Mouse (Mus musculus) MEL (cell line): ENCODE results near the gene Fam160b1. TPM values are rescaled to one million over a fixed set of nuclear protein-coding genes. Genes with fewer than 3 reads are reported as not detected.

Experiments used
- DNase-seq: peaks from one replicate; pipeline ENCODE4 v3.0.0; 2011; ENCODE audit warnings: low read depth, low spot score
- H3K27ac ChIP-seq: 2 replicates; pipeline ENCODE4 v1.5.1; 2012; ENCODE audit warnings: low read depth, mild to moderate bottlenecking, control low read depth, low read length, moderate library complexity; ENCODE audit not compliant: control insufficient read depth
- H3K27me3 ChIP-seq, 2 experiments: fragments of 150-350 bp in 1 of 2; sonication (generic) in 1 of 2; 2 replicates each; pipeline ENCODE4 v1.6.1; 2012; ENCODE audit warnings: low read length in 2 of 2, mild to moderate bottlenecking in 2 of 2, improper control_type of control experiment in 1 of 2, moderate library complexity in 1 of 2; ENCODE audit not compliant: insufficient read depth in 2 of 2, control insufficient read depth in 1 of 2
- H3K36me3 ChIP-seq, 2 experiments: 2 replicates each; pipeline ENCODE4 v1.6.1; 2012 to 2014; ENCODE audit warnings: low read length in 2 of 2, improper control_type of control experiment in 1 of 2, inconsistent platforms in 1 of 2, mild to moderate bottlenecking in 1 of 2; ENCODE audit not compliant: insufficient read depth in 2 of 2, control insufficient read depth in 1 of 2
- H3K4me1 ChIP-seq, 2 experiments: fragments of 150-350 bp in 1 of 2; sonication (generic) in 1 of 2; 2 replicates each; pipeline ENCODE4 v1.6.1; 2012; ENCODE audit warnings: low read length in 2 of 2, improper control_type of control experiment in 1 of 2, mild to moderate bottlenecking in 1 of 2; ENCODE audit not compliant: insufficient read depth in 2 of 2, control insufficient read depth in 1 of 2
- H3K4me3 ChIP-seq, 2 experiments: fragments of 150-350 bp in 1 of 2; sonication (generic) in 1 of 2; 2 replicates each; pipeline ENCODE4 v1.5.1; 2012; ENCODE audit warnings: low read depth in 2 of 2, low read length in 2 of 2, mild to moderate bottlenecking in 2 of 2, moderate library complexity in 2 of 2, control low read depth in 1 of 2, improper control_type of control experiment in 1 of 2; ENCODE audit not compliant: control insufficient read depth in 1 of 2, insufficient read depth in 1 of 2
- H3K79me2 ChIP-seq: 2 replicates; pipeline ENCODE4 v1.6.1; 2012; ENCODE audit warnings: mild to moderate bottlenecking, low read length, moderate library complexity; ENCODE audit not compliant: control insufficient read depth, poor library complexity, insufficient read depth
- H3K9ac ChIP-seq: 2 replicates; pipeline ENCODE4 v1.6.1; 2012; ENCODE audit warnings: low read depth, mild to moderate bottlenecking, control low read depth, low read length, moderate library complexity; ENCODE audit not compliant: control insufficient read depth, poor library complexity, severe bottlenecking
- H3K9me3 ChIP-seq: fragments of 150-350 bp; sonication (generic); replicated peaks from 2 replicates; pipeline ENCODE4 v1.6.1; 2012; ENCODE audit warnings: mild to moderate bottlenecking, low read length, improper control_type of control experiment, moderate library complexity; ENCODE audit not compliant: insufficient read depth
- CHD2 ChIP-seq: IDR thresholded peaks from 2 replicates; pipeline ENCODE4 v1.6.1; 2011; ENCODE audit warnings: low read length, improper control_type of control experiment
- CTCF ChIP-seq, 3 experiments: IDR thresholded peaks in 2 of 3; conservative IDR thresholded peaks in 1 of 3; 2 replicates each; pipeline ENCODE4 v1.5.1; 2011 to 2012; ENCODE audit warnings: low read length in 3 of 3, low read depth in 2 of 3, mild to moderate bottlenecking in 2 of 3, improper control_type of control experiment in 1 of 3, inconsistent platforms in 1 of 3, mixed read lengths in 1 of 3, moderate library complexity in 1 of 3; ENCODE audit not compliant: control insufficient read depth in 1 of 3, insufficient read depth in 1 of 3, poor library complexity in 1 of 3, severe bottlenecking in 1 of 3
- E2F4 ChIP-seq: IDR thresholded peaks from 2 replicates; pipeline ENCODE4 v1.6.1; 2011; ENCODE audit warnings: low read depth, low read length, improper control_type of control experiment, borderline replicate concordance
- ELF1 ChIP-seq: IDR thresholded peaks from 2 replicates; pipeline ENCODE4 v1.6.1; 2014; ENCODE audit warnings: low read depth, mild to moderate bottlenecking, inconsistent platforms, low read length, improper control_type of control experiment, moderate library complexity
- ETS1 ChIP-seq: IDR thresholded peaks from 2 replicates; pipeline ENCODE4 v1.6.1; 2012; ENCODE audit warnings: low read depth, mild to moderate bottlenecking, inconsistent platforms, low read length, improper control_type of control experiment, moderate library complexity
- GATA1 ChIP-seq: IDR thresholded peaks from 2 replicates; pipeline ENCODE4 v1.6.1; 2011; ENCODE audit warnings: low read depth, low read length, improper control_type of control experiment
- HCFC1 ChIP-seq: IDR thresholded peaks from 2 replicates; pipeline ENCODE4 v1.6.1; 2012; ENCODE audit warnings: low read depth, mild to moderate bottlenecking, inconsistent platforms, low read length, improper control_type of control experiment, moderate library complexity
- MAZ ChIP-seq: IDR thresholded peaks from 2 replicates; pipeline ENCODE4 v1.6.1; 2012; ENCODE audit warnings: low read depth, mild to moderate bottlenecking, inconsistent platforms, low read length, improper control_type of control experiment
- MXI1 ChIP-seq: IDR thresholded peaks from 2 replicates; pipeline ENCODE4 v1.6.1; 2011; ENCODE audit warnings: mild to moderate bottlenecking, low read depth, low read length, improper control_type of control experiment
- NELFE ChIP-seq: IDR thresholded peaks from 2 replicates; pipeline ENCODE4 v1.6.1; 2011; ENCODE audit warnings: low read depth, low read length, improper control_type of control experiment
- NRF1 ChIP-seq: IDR thresholded peaks from 2 replicates; pipeline ENCODE4 v1.6.1; 2014; ENCODE audit warnings: low read depth, mild to moderate bottlenecking, inconsistent platforms, low read length, improper control_type of control experiment, moderate library complexity; ENCODE audit not compliant: poor library complexity, insufficient read depth, severe bottlenecking
- RAD21 ChIP-seq: IDR thresholded peaks from 2 replicates; pipeline ENCODE4 v1.6.1; 2011; ENCODE audit warnings: mild to moderate bottlenecking, low read depth, low read length, improper control_type of control experiment
- RCOR1 ChIP-seq: IDR thresholded peaks from 2 replicates; pipeline ENCODE4 v1.6.1; 2012; ENCODE audit warnings: low read depth, mild to moderate bottlenecking, inconsistent platforms, low read length, improper control_type of control experiment
- SMC3 ChIP-seq: IDR thresholded peaks from 2 replicates; pipeline ENCODE4 v1.6.1; 2011; ENCODE audit warnings: low read depth, low read length, improper control_type of control experiment
- TAL1 ChIP-seq: IDR thresholded peaks from 2 replicates; pipeline ENCODE4 v1.6.1; 2012; ENCODE audit warnings: mild to moderate bottlenecking, inconsistent platforms, low read length, moderate library complexity, mixed read lengths
- TBP ChIP-seq: IDR thresholded peaks from 2 replicates; pipeline ENCODE4 v1.8.0; 2011; ENCODE audit warnings: low read depth, low read length, improper control_type of control experiment
- TCF12 ChIP-seq: IDR thresholded peaks from 2 replicates; pipeline ENCODE4 v1.6.1; 2014; ENCODE audit warnings: low read depth, mild to moderate bottlenecking, inconsistent platforms, low read length, improper control_type of control experiment, moderate library complexity
- UBTF ChIP-seq: IDR thresholded peaks from 2 replicates; pipeline ENCODE4 v1.6.1; 2012; ENCODE audit warnings: low read depth, mild to moderate bottlenecking, inconsistent platforms, low read length, improper control_type of control experiment, moderate library complexity, borderline replicate concordance; ENCODE audit not compliant: insufficient read depth
- USF1 ChIP-seq: IDR thresholded peaks from 2 replicates; pipeline ENCODE4 v1.6.1; 2014; ENCODE audit warnings: low read depth, mild to moderate bottlenecking, inconsistent platforms, low read length, improper control_type of control experiment, moderate library complexity
- ZKSCAN1 ChIP-seq: IDR thresholded peaks from 2 replicates; pipeline ENCODE4 v1.6.1; 2012; ENCODE audit warnings: low read depth, mild to moderate bottlenecking, inconsistent platforms, low read length, improper control_type of control experiment, moderate library complexity
- polyA plus RNA-seq, 2 experiments: library from polyadenylated mRNA; stranded (reverse) in 1 of 2; unstranded in 1 of 2; fragments of >175 nt in 1 of 2; fragments of >200 nt in 1 of 2; gene quantifications; 2 replicates each; pipeline versions ENCODE4 v1.2.1 to v1.2.4; 2012; ENCODE audit warnings: low replicate concordance in 2 of 2, low read depth in 1 of 2; ENCODE audit not compliant: insufficient read length in 2 of 2, insufficient read depth in 1 of 2, missing spikeins in 1 of 2
- total RNA-seq: library from RNA; depleted of rRNA; stranded (reverse); fragments of 300-350 nt; gene quantifications from 2 replicates; pipeline ENCODE4 v1.2.3, GENCODE M21; 2012

Gene Fam160b1
- total and polyA plus RNA-seq, 3 experiments: 8.6 to 28.3 (median 19.0) TPM

- Histone ChIP-seq H3K79me2 (no peaks in the 10 kb centered on the region), H3K4me1 (peaks cover 4 to 18% of the 10 kb centered on the region in 2 experiments; a peak in 3 of 4 replicates), H3K27ac (no peak overlapping the region), H3K9ac (no peak overlapping the region), H3K27me3 (no peaks in the 10 kb centered on the region; a peak in 1 of 4 replicates), H3K36me3 (peaks cover 0 to 13% of the 10 kb centered on the region in 2 experiments; a peak in 2 of 4 replicates), H3K4me3 (no peak overlapping the region), H3K9me3 (no peaks in the 10 kb centered on the region)
- peak; percentile 84 for DNase-seq
- TF ChIP-seq CTCF (IDR thresholded peaks at IDR 0.05 in 2 of 3, conservative IDR thresholded peaks at IDR 0.05 in 1 of 3; ENCODE audit: control insufficient read depth in 1 of 3, insufficient read depth in 1 of 3, low read depth in 2 of 3, low read length in 3 of 3, poor library complexity in 1 of 3, severe bottlenecking in 1 of 3) (no peak), NELFE (no peak), TBP (0 out of 2 replicates have a peak, but pooled peaks have one; percentile 18), GATA1 (peak; percentile 32; the same call in 1 of the 2 replicates), ZKSCAN1 (no peak), USF1 (no peak), RAD21 (no peak), CHD2 (no peak; the same call in 1 of the 2 replicates), SMC3 (no peak), E2F4 (no peak), NRF1 (no peak), RCOR1 (no peak), TAL1 (peak; percentile 43), UBTF (no peak), ETS1 (no peak), HCFC1 (no peak), MXI1 (no peak), ELF1 (no peak), MAZ (no peak), TCF12 (no peak)
Observed at GRCm38 (mm10) chr19:57415031-57415807, 54.7 kb downstream of the Fam160b1 start.
